Mouse (Mus musculus) lung, postnatal 0 days (tissue): ENCODE data around the gene Bcl2l12. TPM values are rescaled to one million over a fixed set of nuclear protein-coding genes. Genes with fewer than 3 reads are reported as not detected.

Experiments used
- ATAC-seq: fragments of 200-750 bp; cut with Nextera tagmentation; 2 replicates; pipeline ENCODE4 v1.8.0; 2017; ENCODE audit warnings: moderate library complexity
- DNase-seq: peaks from one replicate; pipeline ENCODE4 v3.0.0-alpha.2; 2016; ENCODE audit warnings: low spot score
- H3K27ac ChIP-seq: fragments of 300-500 bp; sonication (generic); 2 replicates; pipeline ENCODE4 v1.5.1; 2014; ENCODE audit warnings: antibody characterized with exemption, mild to moderate bottlenecking, low read length, mixed read lengths
- H3K27me3 ChIP-seq: fragments of 300-500 bp; sonication (generic); replicated peaks from 2 replicates; pipeline ENCODE4 v1.6.1; 2014; ENCODE audit warnings: low read length, mixed read lengths; ENCODE audit not compliant: insufficient read depth
- H3K36me3 ChIP-seq: fragments of 300-500 bp; sonication (generic); 2 replicates; pipeline ENCODE4 v1.6.1; 2014; ENCODE audit warnings: low read length, mixed read lengths; ENCODE audit not compliant: insufficient read depth
- H3K4me1 ChIP-seq: fragments of 300-500 bp; sonication (generic); 2 replicates; pipeline ENCODE4 v1.6.1; 2014; ENCODE audit warnings: antibody characterized with exemption, low read depth, low read length, mixed read lengths; ENCODE audit not compliant: insufficient read depth
- H3K4me2 ChIP-seq: fragments of 300-500 bp; sonication (generic); replicated peaks from 2 replicates; pipeline ENCODE4 v1.6.1; 2014; ENCODE audit warnings: low read depth, mild to moderate bottlenecking, low read length, moderate library complexity, mixed read lengths
- H3K4me3 ChIP-seq: fragments of 300-500 bp; sonication (generic); 2 replicates; pipeline ENCODE4 v1.5.1; 2014; ENCODE audit warnings: low read depth, low read length
- H3K9ac ChIP-seq: fragments of 300-500 bp; sonication (generic); replicated peaks from 2 replicates; pipeline ENCODE4 v1.6.1; 2014; ENCODE audit warnings: low read depth, mild to moderate bottlenecking
- H3K9me3 ChIP-seq: fragments of 300-500 bp; sonication (generic); 2 replicates; pipeline ENCODE4 v1.6.1; 2016; ENCODE audit warnings: low read length, mixed read lengths
- CTCF ChIP-seq: IDR thresholded peaks from 2 replicates; pipeline ENCODE4 v1.5.1; 2016; ENCODE audit warnings: antibody characterized with exemption, mild to moderate bottlenecking
- EP300 ChIP-seq: IDR thresholded peaks from 2 replicates; pipeline ENCODE4 v1.6.1; 2016; ENCODE audit warnings: antibody characterized with exemption, mild to moderate bottlenecking, control low read depth
- WGBS: fragments of 180-500 bp; shearing (Covaris S2); extraction: QIAGEN DNeasy Blood & Tissue Kit; methylation state at CpG from one replicate; pipeline ENCODE4 v1.1.7; 2014; 5-methylcytosine and 5-hydroxymethylcytosine counted together
- polyA plus RNA-seq: library from polyadenylated mRNA; unstranded; fragments of >200 nt; fragmentation: Nextera tagmentation; extraction: Ambion mirVana; gene quantifications from 2 replicates; pipeline ENCODE4 v1.2.1, GENCODE M21; 2015

The Bcl2l12 gene
- 29.0 and 33.2 TPM in 2 replicates for polyA plus RNA-seq

- no peaks in the 10 kb centered on the region for H3K27me3 ChIP-seq
- WGBS = 2% methylated on average over 18 of the region's 18 CpGs
- H3K4me3 ChIP-seq = peak within 1 kb of the TSS; percentile 64
- H3K9me3 ChIP-seq = no peaks in the 10 kb centered on the region
- H3K4me1 ChIP-seq = peaks cover 10% of the 10 kb centered on the region
- ATAC-seq (no peak), DNase-seq (peak; percentile 56)
- H3K9ac ChIP-seq = peak within 1 kb of the TSS; percentile 61
- H3K27ac ChIP-seq = peak within 1 kb of the TSS; percentile 87
- TF ChIP-seq EP300 (no peak), CTCF (no peak)
- peaks cover 28% of the 10 kb centered on the region for H3K36me3 ChIP-seq
- peak within 1 kb of the TSS; percentile 65 for H3K4me2 ChIP-seq
Observed at GRCm38 (mm10) chr7:44998501-44998955, at the start of gene Bcl2l12. Bcl2l12 (minus strand) TSS chr7:44998712.

GRCm38 (mm10) chr7:45047491-45047890 is 49.0 kb upstream of the Bcl2l12 start:
- Histone ChIP-seq H3K4me3 (no peak overlapping the region), H3K36me3 (peaks cover 35% of the 10 kb centered on the region), H3K4me2 (no peak overlapping the region), H3K27ac (no peak overlapping the region), H3K4me1 (peaks cover 4% of the 10 kb centered on the region; the same call in 1 of the 2 replicates), H3K9ac (no peak overlapping the region), H3K27me3 (no peaks in the 10 kb centered on the region), H3K9me3 (no peaks in the 10 kb centered on the region)
- TF ChIP-seq CTCF (no peak), EP300 (no peak)
- no peak for ATAC-seq
- DNase-seq = no peak
- WGBS = 96% methylated on average over 14 of the region's 14 CpGs

GRCm38 (mm10) chr7:45046853-45047350 is 48.4 kb upstream of the Bcl2l12 start:
- Histone ChIP-seq H3K4me1 (peaks cover 4% of the 10 kb centered on the region; the same call in 1 of the 2 replicates), H3K27ac (no peak overlapping the region), H3K9ac (no peak overlapping the region), H3K4me3 (no peak overlapping the region), H3K36me3 (peaks cover 35% of the 10 kb centered on the region), H3K9me3 (no peaks in the 10 kb centered on the region), H3K4me2 (no peak overlapping the region), H3K27me3 (no peaks in the 10 kb centered on the region)
- DNase-seq (no peak), ATAC-seq (no peak)
- 94% methylated on average over 26 of the region's 26 CpGs for WGBS
- TF ChIP-seq EP300 (no peak), CTCF (no peak)

- DNase-seq (no peak), ATAC-seq (no peak)
- no peaks in the 10 kb centered on the region for H3K27me3 ChIP-seq
- no peak overlapping the region for H3K27ac ChIP-seq
- TF ChIP-seq EP300 (no peak), CTCF (no peak)
- peaks cover 37% of the 10 kb centered on the region for H3K36me3 ChIP-seq
- H3K9me3 ChIP-seq = no peaks in the 10 kb centered on the region
- 94% methylated on average over 22 of the region's 22 CpGs for WGBS
- no peak overlapping the region for H3K9ac ChIP-seq
- no peak overlapping the region for H3K4me3 ChIP-seq
- no peaks in the 10 kb centered on the region for H3K4me1 ChIP-seq
- no peak overlapping the region for H3K4me2 ChIP-seq
Observed at GRCm38 (mm10) chr7:45045741-45046140, 47.2 kb upstream of the Bcl2l12 start.

GRCm38 (mm10) chr7:45043307-45043706 is 44.8 kb upstream of the Bcl2l12 start:
- WGBS = 93% methylated on average over 14 of the region's 14 CpGs
- Histone ChIP-seq H3K36me3 (peaks cover 32% of the 10 kb centered on the region), H3K27me3 (no peaks in the 10 kb centered on the region), H3K4me2 (no peak overlapping the region), H3K9ac (no peak overlapping the region), H3K9me3 (no peaks in the 10 kb centered on the region), H3K27ac (no peak overlapping the region), H3K4me1 (no peaks in the 10 kb centered on the region), H3K4me3 (no peak overlapping the region)
- DNase-seq = no peak
- no peak for ATAC-seq
- no peak for TF ChIP-seq CTCF
- no peak for TF ChIP-seq EP300

GRCm38 (mm10) chr7:45040851-45041250 is 42.3 kb upstream of the Bcl2l12 start:
- TF ChIP-seq EP300 (no peak), CTCF (no peak)
- no peak overlapping the region for H3K27ac ChIP-seq

GRCm38 (mm10) chr7:45038411-45038810 is 39.9 kb upstream of the Bcl2l12 start:
- Histone ChIP-seq H3K4me1 (no peaks in the 10 kb centered on the region), H3K9ac (no peak overlapping the region), H3K36me3 (peaks cover 23% of the 10 kb centered on the region), H3K9me3 (no peaks in the 10 kb centered on the region), H3K4me2 (no peak overlapping the region), H3K27ac (0 out of 2 replicates have a peak overlapping the region, but pooled peaks have one; percentile 38), H3K27me3 (no peaks in the 10 kb centered on the region), H3K4me3 (no peak overlapping the region)
- 81% methylated on average over 9 of the region's 9 CpGs for WGBS
- DNase-seq (peak; percentile 55), ATAC-seq (peak; percentile 83)
- TF ChIP-seq CTCF = no peak
- TF ChIP-seq EP300 = peak; percentile 23; the same call in 1 of the 2 replicates

More at GRCm38 (mm10) chr7:45040851-45041250, 42.3 kb upstream of the Bcl2l12 start:
- H3K36me3 ChIP-seq = peaks cover 18% of the 10 kb centered on the region
- no peaks in the 10 kb centered on the region for H3K9me3 ChIP-seq
- no peak for DNase-seq
- no peaks in the 10 kb centered on the region for H3K4me1 ChIP-seq
- H3K9ac ChIP-seq = no peak overlapping the region
- no peak overlapping the region for H3K4me2 ChIP-seq
- WGBS = 93% methylated on average over 9 of the region's 9 CpGs
- no peak for ATAC-seq
- no peaks in the 10 kb centered on the region for H3K27me3 ChIP-seq
- no peak overlapping the region for H3K4me3 ChIP-seq
